Mouse (Mus musculus) heart, adult 2 months (tissue): Measurements from ENCODE around the gene Cbl. TPM values are rescaled to one million over a fixed set of nuclear protein-coding genes. Genes with fewer than 3 reads are reported as not detected.
A peak's percentile ranks its signal among the peaks of the same experiment; 100 is the strongest.

Experiments
- DNase-seq, 2 experiments: peaks; one replicate each; pipeline ENCODE4 v3.0.0; 2021
- H3K27ac ChIP-seq: fragments of 200-600 bp; 2 replicates; pipeline ENCODE4 v1.8.1; 2022
- H3K27me3 ChIP-seq: fragments of 200-500 bp; 2 replicates; pipeline ENCODE4 v1.6.1; 2012; ENCODE audit warnings: mild to moderate bottlenecking, low read length, inconsistent platforms, mixed read lengths; ENCODE audit not compliant: control insufficient read depth, insufficient read depth
- H3K36me3 ChIP-seq: fragments of 200-500 bp; 2 replicates; pipeline ENCODE4 v1.6.1; 2012; ENCODE audit warnings: low read length, inconsistent platforms; ENCODE audit not compliant: control insufficient read depth, insufficient read depth
- H3K4me1 ChIP-seq: fragments of 200-500 bp; 2 replicates; pipeline ENCODE4 v1.6.1; 2011; ENCODE audit warnings: low read length; ENCODE audit not compliant: control insufficient read depth, insufficient read depth
- H3K4me3 ChIP-seq: fragments of 200-600 bp; 2 replicates; pipeline ENCODE4 v1.8.1; 2022
- H3K79me2 ChIP-seq: fragments of 200-500 bp; replicated peaks from 2 replicates; pipeline ENCODE4 v1.6.1; 2012; ENCODE audit warnings: mild to moderate bottlenecking, inconsistent platforms, low read length, moderate library complexity, mixed read lengths; ENCODE audit not compliant: control insufficient read depth, insufficient read depth
- H3K9ac ChIP-seq: fragments of 200-500 bp; 2 replicates; pipeline ENCODE4 v1.6.1; 2012; ENCODE audit warnings: low read depth, mild to moderate bottlenecking, control low read depth, inconsistent platforms, low read length, mixed read lengths
- CTCF ChIP-seq: fragments of 200-600 bp; IDR thresholded peaks from 2 replicates; pipeline ENCODE4 v1.8.1; 2022; ENCODE audit warnings: antibody characterized with exemption, mild to moderate bottlenecking, moderate library complexity
- EP300 ChIP-seq: fragments of 200-500 bp; IDR thresholded peaks from 2 replicates; pipeline ENCODE4 v1.6.1; 2011; ENCODE audit warnings: low read depth, low read length, control low read depth; ENCODE audit not compliant: insufficient read depth
- POLR2A ChIP-seq: fragments of 200-500 bp; IDR thresholded peaks from 2 replicates; pipeline ENCODE4 v1.6.1; 2011; ENCODE audit warnings: mild to moderate bottlenecking, low read depth, low read length, control low read depth; ENCODE audit not compliant: insufficient read depth
- WGBS: fragments of 180-500 bp; shearing (Covaris S2); methylation state at CpG from one replicate; pipeline ENCODE4 v1.1.7; 2018; 5-methylcytosine and 5-hydroxymethylcytosine counted together
- intact Hi-C: fragments of 180-260 bp; cut with DNase I; formaldehyde crosslinking; loops from one replicate; pipeline ENCODE4 v1.15.1; 2025
- polyA plus RNA-seq: library from polyadenylated mRNA; depleted of rRNA; stranded (reverse); fragments of >200 nt; gene quantifications from 2 replicates; pipeline ENCODE4 v1.2.3, GENCODE M21; 2012; rRNA removed
- total RNA-seq, 2 experiments: library from RNA; stranded (reverse); gene quantifications; 2 replicates each; pipeline ENCODE4 v1.2.3; 2021

The Cbl gene
- total and polyA plus RNA-seq, 3 experiments = 5.0 to 18.7 (median 17.8) TPM

GRCm38 (mm10) chr9:44094737-44095136, 139.1 kb downstream of the Cbl start:
- no peak for TF ChIP-seq POLR2A
- TF ChIP-seq EP300 = no peak
- no peak for TF ChIP-seq CTCF
- H3K4me1 ChIP-seq = 0 out of 2 replicates have a peak, but pooled peaks cover 1% of the 10 kb centered on the region
- no peak overlapping the region; the same call in 1 of the 2 replicates for H3K27ac ChIP-seq
- WGBS = 85% methylated on average over 3 of the region's 3 CpGs
- no peak overlapping the region for H3K4me3 ChIP-seq
- peaks cover 2% of the 10 kb centered on the region; the same call in 1 of the 2 replicates for H3K36me3 ChIP-seq
- H3K9ac ChIP-seq = no peak overlapping the region
- H3K79me2 ChIP-seq = no peaks in the 10 kb centered on the region
- intact Hi-C loops = no loop called here
- no peak for DNase-seq
- H3K27me3 ChIP-seq = no peaks in the 10 kb centered on the region

GRCm38 (mm10) chr9:44093612-44094503, 140.0 kb downstream of the Cbl start:
- intact Hi-C loops = no loop called here
- no peaks in the 10 kb centered on the region for H3K79me2 ChIP-seq

More at GRCm38 (mm10) chr9:44093612-44094503, 140.0 kb downstream of the Cbl start:
- peak; percentile 76 to 81 for DNase-seq
- peaks cover 1% of the 10 kb centered on the region for H3K4me1 ChIP-seq
- TF ChIP-seq EP300 (peak; percentile 43; the same call in 1 of the 2 replicates), CTCF (peak; percentile 78), POLR2A (peak; percentile 50; the same call in 1 of the 2 replicates)
- H3K4me3 ChIP-seq = no peak overlapping the region
- 39% methylated on average over 24 of the region's 24 CpGs for WGBS
- H3K9ac ChIP-seq = no peak overlapping the region
- H3K27me3 ChIP-seq = no peaks in the 10 kb centered on the region
- peak overlapping the region; percentile 5; the same call in 1 of the 2 replicates for H3K27ac ChIP-seq
- H3K36me3 ChIP-seq = peaks cover 4% of the 10 kb centered on the region; the same call in 1 of the 2 replicates

Other genes with a start within 250 kb of the Cbl start
- gene Thy1, start 190.7 kb downstream of the Cbl start, total RNA-seq = 10 to 100 TPM in 1 of 2 experiments, 1 to 10 TPM in 1; 6.6 to 15.5 TPM
- 32.3 and 42.7 TPM in 2 replicates for gene Thy1, start 190.7 kb downstream of the Cbl start, polyA plus RNA-seq
- gene Usp2, start 167.0 kb downstream of the Cbl start, total RNA-seq = 100 to 1,000 TPM in 1 of 2 experiments, 10 to 100 TPM in 1; 75.8 to 206 TPM
- 62.8 and 73.8 TPM in 2 replicates for gene Usp2, start 167.0 kb downstream of the Cbl start, polyA plus RNA-seq
- gene Mfrp, start 132.3 kb downstream of the Cbl start, total RNA-seq = under 1 TPM in 1 of 2 experiments, not detected in 1; 0.05 TPM
- gene Mfrp, start 132.3 kb downstream of the Cbl start, polyA plus RNA-seq = 0.04 and 0.12 TPM in 2 replicates
- gene C1qtnf5, start 126.8 kb downstream of the Cbl start, total RNA-seq = 1 to 10 TPM; 4.8 to 7.6 TPM
- gene C1qtnf5, start 126.8 kb downstream of the Cbl start, polyA plus RNA-seq = 9.4 and 13.8 TPM in 2 replicates
- gene Gm49380, start 120.5 kb downstream of the Cbl start, total RNA-seq = under 1 TPM; 0.21 to 0.23 TPM
- not detected in 2 replicates for gene Gm49380, start 120.5 kb downstream of the Cbl start, polyA plus RNA-seq
- 1 to 10 TPM; 6.5 to 6.7 TPM for gene Rnf26, start 120.5 kb downstream of the Cbl start, total RNA-seq
- gene Rnf26, start 120.5 kb downstream of the Cbl start, polyA plus RNA-seq = 7.3 and 10.4 TPM in 2 replicates
- gene Mcam, start 99.6 kb downstream of the Cbl start, total RNA-seq = 10 to 100 TPM; 31.6 to 32.5 TPM
- gene Mcam, start 99.6 kb downstream of the Cbl start, polyA plus RNA-seq = 49.8 and 70.9 TPM in 2 replicates
- gene Ccdc153, start 6.6 kb upstream of the Cbl start, total RNA-seq = not detected
- 1.6 TPM in 1 of 2 replicates, not detected in the other for gene Ccdc153, start 6.6 kb upstream of the Cbl start, polyA plus RNA-seq
- gene Pdzd3, start 17.4 kb upstream of the Cbl start, total RNA-seq = 1 to 10 TPM; 3.4 to 4.2 TPM
- gene Pdzd3, start 17.4 kb upstream of the Cbl start, polyA plus RNA-seq = 1.7 and 3.3 TPM in 2 replicates
- 10 to 100 TPM; 20.3 to 21.7 TPM for gene Nlrx1, start 34.5 kb upstream of the Cbl start, total RNA-seq
- 16.1 and 19.0 TPM in 2 replicates for gene Nlrx1, start 34.5 kb upstream of the Cbl start, polyA plus RNA-seq
- gene Abcg4, start 54.6 kb upstream of the Cbl start, total RNA-seq = under 1 TPM; 0.42 to 0.75 TPM
- gene Abcg4, start 54.6 kb upstream of the Cbl start, polyA plus RNA-seq = 1.9 and 2.1 TPM in 2 replicates
- 10 to 100 TPM in 1 of 2 experiments, 1 to 10 TPM in 1; 6.9 to 10.2 TPM for gene Hinfp, start 71.6 kb upstream of the Cbl start, total RNA-seq
- gene Hinfp, start 71.6 kb upstream of the Cbl start, polyA plus RNA-seq = 12.6 and 16.0 TPM in 2 replicates
- 10 to 100 TPM; 14.4 to 15.7 TPM for gene C2cd2l, start 86.2 kb upstream of the Cbl start, total RNA-seq
- 20.4 and 29.9 TPM in 2 replicates for gene C2cd2l, start 86.2 kb upstream of the Cbl start, polyA plus RNA-seq
- 10 to 100 TPM; 18.9 to 20.6 TPM for gene Dpagt1, start 92.0 kb upstream of the Cbl start, total RNA-seq
- 34.3 and 51.3 TPM in 2 replicates for gene Dpagt1, start 92.0 kb upstream of the Cbl start, polyA plus RNA-seq
- gene H2afx, start 100.6 kb upstream of the Cbl start, total RNA-seq = 10 to 100 TPM; 12.8 TPM
- 12.7 and 14.2 TPM in 2 replicates for gene H2afx, start 100.6 kb upstream of the Cbl start, polyA plus RNA-seq
- gene Hmbs, start 110.2 kb upstream of the Cbl start, total RNA-seq = 10 to 100 TPM; 39.8 to 49.3 TPM
- gene Hmbs, start 110.2 kb upstream of the Cbl start, polyA plus RNA-seq = 37.8 and 51.3 TPM in 2 replicates
- 10 to 100 TPM; 13.9 to 15.3 TPM for gene Vps11, start 127.6 kb upstream of the Cbl start, total RNA-seq
- 15.5 and 17.9 TPM in 2 replicates for gene Vps11, start 127.6 kb upstream of the Cbl start, polyA plus RNA-seq
- gene Hyou1, start 145.4 kb upstream of the Cbl start, total RNA-seq = 10 to 100 TPM; 73.9 to 79.6 TPM
- 23.1 and 41.1 TPM in 2 replicates for gene Hyou1, start 145.4 kb upstream of the Cbl start, polyA plus RNA-seq
- gene Slc37a4, start 162.8 kb upstream of the Cbl start, total RNA-seq = 10 to 100 TPM; 20.9 to 24.8 TPM
- gene Slc37a4, start 162.8 kb upstream of the Cbl start, polyA plus RNA-seq = 38.9 and 62.9 TPM in 2 replicates
- 100 to 1,000 TPM; 735 to 889 TPM for gene Rps25, start 173.1 kb upstream of the Cbl start, total RNA-seq
- 162 and 268 TPM in 2 replicates for gene Rps25, start 173.1 kb upstream of the Cbl start, polyA plus RNA-seq
- gene Trappc4, start 173.6 kb upstream of the Cbl start, total RNA-seq = 10 to 100 TPM; 34.9 to 36.2 TPM
- 28.2 and 39.9 TPM in 2 replicates for gene Trappc4, start 173.6 kb upstream of the Cbl start, polyA plus RNA-seq
- 1 to 10 TPM; 5.5 to 5.7 TPM for gene Ccdc84, start 184.5 kb upstream of the Cbl start, total RNA-seq
- 10.5 and 18.1 TPM in 2 replicates for gene Ccdc84, start 184.5 kb upstream of the Cbl start, polyA plus RNA-seq
- not detected for gene Foxr1, start 207.1 kb upstream of the Cbl start, total RNA-seq
- not detected in 2 replicates for gene Foxr1, start 207.1 kb upstream of the Cbl start, polyA plus RNA-seq
- gene Upk2, start 220.9 kb upstream of the Cbl start, total RNA-seq = not detected
- 0.47 and 0.53 TPM in 2 replicates for gene Upk2, start 220.9 kb upstream of the Cbl start, polyA plus RNA-seq
- gene Bcl9l, start 248.8 kb upstream of the Cbl start, total RNA-seq = 10 to 100 TPM; 44.5 to 58.7 TPM
- 15.3 and 21.5 TPM in 2 replicates for gene Bcl9l, start 248.8 kb upstream of the Cbl start, polyA plus RNA-seq